In the genomic region with DNA sequence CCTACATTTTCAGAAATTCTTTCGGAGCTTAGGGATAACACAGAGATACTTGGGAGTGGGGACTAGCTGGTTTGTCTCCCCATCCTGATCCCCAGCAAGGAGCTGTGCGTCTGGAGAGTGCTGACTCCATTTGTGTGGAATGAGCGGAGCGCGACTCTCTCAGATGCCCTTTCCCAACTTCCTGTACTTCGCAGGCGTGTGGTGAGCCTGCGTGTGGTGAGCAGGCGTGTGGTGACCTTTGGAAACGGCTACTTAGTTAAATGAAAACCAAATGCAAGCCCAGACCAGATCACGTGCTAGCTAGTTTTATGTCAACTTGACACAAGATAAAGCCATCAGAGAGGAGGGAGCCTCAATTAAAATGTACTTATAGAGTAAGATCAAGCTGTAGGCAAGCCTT, we compare ENCODE assay signal across 19 mouse cellular contexts.
DNase-seq lines count a peak whose midpoint lies in the region; ATAC-seq lines count a peak whose summit lies in the region.
"Had no signal": no experiment of that assay in that cellular context is flagged by ENCODE, and none has a peak within 500 bp of the region (broad histone marks: within the 10 kb centered on the region; RNA-seq: fewer than 3 reads in every experiment).

No protein-coding gene starts in this region.

- WGBS in kidney, embryonic 15.5 days = 70% methylated on average over 11 of the region's 11 CpGs
- whole genome bisulfite sequencing in hindbrain, embryonic 13.5 days = 80% methylated on average over 11 of the region's 11 CpGs
- WGBS in forebrain, embryonic 13.5 days = 87% methylated on average over 11 of the region's 11 CpGs

- no peaks in the 10 kb centered on the region for H3K36me3 ChIP-seq in kidney, embryonic 15.5 days
- H3K36me3 ChIP-seq in hindbrain, embryonic 13.5 days = no peaks in the 10 kb centered on the region
- no peaks in the 10 kb centered on the region for H3K36me3 ChIP-seq in forebrain, embryonic 13.5 days (ENCODE audit: poor library complexity, severe bottlenecking)
- H3K36me3 ChIP-seq: forebrain, embryonic 10.5 days; limb, embryonic 12.5 days; liver, embryonic 13.5 days; midbrain, embryonic 10.5 days had no signal

- peak; percentile 33 for DNase-seq in embryo, embryonic 11 days
- DNase-seq in fibroblast of lung, adult 2 months (ENCODE audit: low read depth) = peak; percentile 77
- DNase-seq in kidney, postnatal 4 days = peak; percentile 11 to 31
- no peak for DNase-seq in left cerebral cortex, postnatal 10 days (ENCODE audit: extremely low spot score in 1 of 2, low spot score in 2 of 2)
- DNase-seq: adrenal gland, adult 2 months; cerebellum, adult 2 months; cerebellum, postnatal 36 days; gastrocnemius, postnatal 25 days; layer of hippocampus, postnatal 36 days; liver, embryonic 13.5 days; lung, embryonic 14.5 days; retina, postnatal 1 day had no signal

- intact Hi-C loops in left cerebral cortex, postnatal 10 days (cut with DNase I) = no loop called here

- ATAC-seq in kidney, embryonic 15.5 days (replicated peaks; ENCODE audit: low FRiP score) = peak; percentile 46; the same call in 1 of the 2 replicates
- ATAC-seq in hindbrain, embryonic 13.5 days (ENCODE audit: low FRiP score) = no peak
- ATAC-seq in forebrain, embryonic 13.5 days = no peak

- no peaks in the 10 kb centered on the region for H3K9me3 ChIP-seq in kidney, embryonic 15.5 days (replicated peaks)
- no peaks in the 10 kb centered on the region for H3K9me3 ChIP-seq in hindbrain, embryonic 13.5 days
- H3K9me3 ChIP-seq in forebrain, embryonic 13.5 days (replicated peaks) = no peaks in the 10 kb centered on the region
- H3K9me3 ChIP-seq: forebrain, embryonic 10.5 days; limb, embryonic 12.5 days; liver, embryonic 13.5 days; midbrain, embryonic 10.5 days had no signal

- 0 out of 2 replicates have a peak overlapping the region, but pooled peaks have one; percentile 6 for H3K27ac ChIP-seq in kidney, embryonic 15.5 days
- no peak overlapping the region for H3K27ac ChIP-seq in hindbrain, embryonic 13.5 days
- H3K27ac ChIP-seq in forebrain, embryonic 13.5 days = no peak overlapping the region
- H3K27ac ChIP-seq: forebrain, embryonic 10.5 days; limb, embryonic 12.5 days; liver, embryonic 13.5 days; macrophage; midbrain, embryonic 10.5 days had no signal

- H3K4me1 ChIP-seq in kidney, embryonic 15.5 days = 0 out of 2 replicates have a peak, but pooled peaks cover 3% of the 10 kb centered on the region
- H3K4me1 ChIP-seq in hindbrain, embryonic 13.5 days (replicated peaks) = 0 out of 2 replicates have a peak, but pooled peaks cover 4% of the 10 kb centered on the region
- peaks cover 14% of the 10 kb centered on the region for H3K4me1 ChIP-seq in forebrain, embryonic 13.5 days
- H3K4me1 ChIP-seq: limb, embryonic 12.5 days; liver, embryonic 13.5 days; midbrain, embryonic 10.5 days had no signal

- no peaks in the 10 kb centered on the region for H3K27me3 ChIP-seq in kidney, embryonic 15.5 days
- no peaks in the 10 kb centered on the region for H3K27me3 ChIP-seq in hindbrain, embryonic 13.5 days
- peaks cover 18% of the 10 kb centered on the region for H3K27me3 ChIP-seq in forebrain, embryonic 13.5 days
- H3K27me3 ChIP-seq: liver, embryonic 13.5 days had no signal

- no peak overlapping the region for H3K9ac ChIP-seq in kidney, embryonic 15.5 days
- no peak overlapping the region for H3K9ac ChIP-seq in hindbrain, embryonic 13.5 days
- no peak overlapping the region for H3K9ac ChIP-seq in forebrain, embryonic 13.5 days
- H3K9ac ChIP-seq: limb, embryonic 12.5 days; liver, embryonic 13.5 days; lung, embryonic 14.5 days had no signal

- no peak overlapping the region for H3K4me2 ChIP-seq in kidney, embryonic 15.5 days
- H3K4me2 ChIP-seq in hindbrain, embryonic 13.5 days = no peak overlapping the region
- no peak overlapping the region for H3K4me2 ChIP-seq in forebrain, embryonic 13.5 days
- H3K4me2 ChIP-seq: limb, embryonic 12.5 days; liver, embryonic 13.5 days; lung, embryonic 14.5 days had no signal

- H3K4me3 ChIP-seq in kidney, embryonic 15.5 days (replicated peaks) = no peak overlapping the region
- H3K4me3 ChIP-seq in hindbrain, embryonic 13.5 days = no peak overlapping the region
- no peak overlapping the region for H3K4me3 ChIP-seq in forebrain, embryonic 13.5 days
- H3K4me3 ChIP-seq: forebrain, embryonic 10.5 days; limb, embryonic 12.5 days; liver, embryonic 13.5 days; midbrain, embryonic 10.5 days had no signal

Comparison
In these comparisons a context has a peak if more than half of its experiments do, and no peak if none do; other contexts are left out.
1. DNase-seq: peak in embryo, embryonic 11 days (single experiment), fibroblast of lung, adult 2 months (single experiment) and kidney, postnatal 4 days (2 of 2); none in left cerebral cortex, postnatal 10 days (0 of 2).